Mouse (Mus musculus) layer of hippocampus, postnatal 14 days (tissue): ENCODE data around the gene Lamtor4. TPM values are rescaled to one million over a fixed set of nuclear protein-coding genes. Genes with fewer than 3 reads are reported as not detected.

Experiments used
- DNase-seq, 2 experiments: peaks; one replicate each; pipeline ENCODE4 v3.0.0; 2021 to 2022; ENCODE audit warnings: low spot score in 2 of 2, mixed read lengths in 1 of 2
- total RNA-seq, 2 experiments: library from RNA; stranded (reverse); gene quantifications; 2 replicates each; pipeline ENCODE4 v1.2.3; 2021

Gene Lamtor4
- total RNA-seq, 2 experiments from 2014 or later: 64.5 to 66.6 TPM

GRCm38 (mm10) chr5:138258993-138259392 is 3.7 kb downstream of the Lamtor4 start:
- no peak for DNase-seq

- no peak for DNase-seq
Measured at GRCm38 (mm10) chr5:138260051-138260450, 4.8 kb downstream of the Lamtor4 start.

GRCm38 (mm10) chr5:138260834-138261233 is 5.6 kb downstream of the Lamtor4 start:
- DNase-seq: no peak

DNA sequence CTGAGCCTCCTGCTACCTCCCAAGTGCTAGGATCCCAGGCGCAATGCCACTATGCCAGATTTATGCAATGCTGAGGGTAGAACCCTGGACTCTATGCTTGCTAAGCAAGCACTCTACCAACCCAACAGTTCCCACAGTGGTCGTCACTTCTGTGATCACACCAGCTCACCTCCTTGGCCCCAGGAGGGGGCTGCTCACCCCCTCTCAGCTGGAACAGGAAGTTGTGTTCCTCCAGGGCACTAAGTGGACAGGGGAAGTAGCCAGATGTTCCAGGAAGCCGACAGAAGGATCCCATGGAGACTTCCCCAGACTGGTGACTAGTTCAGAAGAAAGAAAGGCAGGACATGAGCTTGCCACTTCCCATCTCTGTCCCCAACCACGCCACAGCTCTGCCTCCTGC is 6.7 kb downstream of the Lamtor4 start:
- DNase-seq: no peak

DNA sequence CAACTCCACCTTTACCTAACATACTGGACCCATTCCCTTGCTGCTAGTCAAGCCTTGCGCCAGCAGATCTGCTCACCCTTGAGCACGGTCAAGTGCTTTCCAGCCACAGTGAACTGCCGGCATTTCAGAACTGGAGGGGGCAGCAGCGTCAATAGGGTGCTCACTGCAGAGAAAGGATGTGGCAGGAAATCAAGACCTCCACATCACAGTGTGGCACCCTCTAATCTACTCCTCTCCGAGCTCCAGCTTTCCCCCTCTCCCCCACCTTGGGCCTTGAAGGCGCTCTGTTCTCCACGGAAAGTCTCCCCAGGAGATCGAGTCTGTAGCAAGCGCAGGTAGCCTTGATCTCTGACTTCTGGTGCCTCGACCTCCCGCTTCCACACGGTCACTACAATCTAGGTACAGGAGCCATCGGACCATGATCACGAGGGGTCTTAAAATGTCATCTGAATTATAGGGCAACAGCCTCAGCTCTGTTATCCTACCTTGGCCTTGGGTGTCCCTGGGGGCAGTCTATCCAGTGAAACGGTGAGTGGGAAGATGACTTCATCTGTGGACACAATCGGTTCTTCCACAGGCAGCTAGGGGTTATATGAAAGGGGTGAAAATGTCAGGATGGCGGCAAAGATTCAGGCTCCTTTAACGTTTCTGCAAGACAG is 7.4 kb downstream of the Lamtor4 start:
- DNase-seq: no peak

- peak; percentile 88 to 91 for DNase-seq
Measured at GRCm38 (mm10) chr5:138263260-138264206, 8.3 kb downstream of the Lamtor4 start, which contains the start of gene BC037034. TSS of gene BC037034 (minus strand) at chr5:138264033.

GRCm38 (mm10) chr5:138264207-138264578 is 8.9 kb downstream of the Lamtor4 start:
- DNase-seq: no peak

DNA sequence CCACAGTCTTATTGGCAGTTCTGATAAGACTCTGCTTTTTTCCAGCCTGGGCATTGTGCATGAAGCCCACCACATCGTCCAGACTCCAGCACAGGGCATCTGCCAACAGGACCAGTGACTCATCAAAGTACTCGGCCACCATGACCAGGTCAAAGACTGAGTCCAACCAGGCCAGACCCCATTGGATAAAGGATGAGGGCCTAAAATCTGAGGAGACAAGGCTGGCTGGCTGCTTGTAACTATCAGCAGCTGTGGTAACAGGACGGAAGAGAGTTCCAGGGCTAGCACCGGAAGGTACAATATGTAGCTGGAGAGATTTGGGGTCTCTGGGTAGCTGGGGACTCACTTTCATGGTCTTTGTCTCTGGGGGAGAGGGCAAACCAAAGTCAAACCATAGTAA is 10.4 kb downstream of the Lamtor4 start:
- no peak for DNase-seq

DNA sequence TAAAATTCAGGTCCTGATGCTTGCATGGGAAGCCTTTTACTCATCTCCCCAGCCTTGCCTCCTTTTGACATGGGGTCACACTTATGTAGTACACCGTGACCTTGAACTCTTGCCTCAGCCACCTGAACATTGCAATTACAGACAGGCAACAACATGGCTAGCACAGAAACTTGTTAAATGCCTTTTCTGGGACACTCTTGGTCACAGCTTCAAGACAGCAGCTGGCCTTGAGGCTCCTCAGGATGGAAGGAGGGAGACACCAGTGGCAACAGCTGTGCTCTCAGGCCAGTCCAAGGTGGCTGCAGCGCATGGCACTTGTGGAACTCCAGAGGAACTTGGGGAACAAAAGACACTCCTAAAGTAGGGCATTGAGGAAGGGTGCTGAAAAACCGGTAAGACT is 11.8 kb downstream of the Lamtor4 start:
- no peak for DNase-seq

- no peak for DNase-seq
Measured at GRCm38 (mm10) chr5:138268980-138269379, 13.7 kb downstream of the Lamtor4 start.

- DNase-seq: no peak
Measured at GRCm38 (mm10) chr5:138271232-138271631, 15.9 kb downstream of the Lamtor4 start.

- no peak for DNase-seq
Measured at GRCm38 (mm10) chr5:138272409-138272923, 17.2 kb downstream of the Lamtor4 start, which contains the start of gene Gal3st4. TSS of gene Gal3st4 (minus strand) at chr5:138272840.

DNA sequence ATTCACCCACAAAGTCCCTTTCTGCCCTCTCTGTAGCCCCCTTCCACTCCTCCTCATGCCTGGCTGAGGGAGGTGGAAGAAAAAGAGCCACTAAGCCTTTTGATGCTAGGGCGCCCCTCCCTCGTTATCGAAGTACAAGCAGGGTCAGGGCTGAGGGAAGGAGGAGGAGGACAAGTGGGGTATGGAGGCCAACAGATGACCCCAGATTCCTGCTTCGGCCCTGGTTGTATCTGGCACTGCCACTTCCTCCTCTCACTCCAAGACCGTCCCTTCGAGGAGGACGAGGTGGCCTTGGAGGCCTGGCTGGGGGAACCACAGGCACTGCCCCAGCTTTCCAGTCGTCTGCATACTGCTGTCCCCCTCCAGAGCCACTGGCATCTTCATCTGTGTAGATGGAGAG is 18.9 kb downstream of the Lamtor4 start:
- DNase-seq: no peak

DNA sequence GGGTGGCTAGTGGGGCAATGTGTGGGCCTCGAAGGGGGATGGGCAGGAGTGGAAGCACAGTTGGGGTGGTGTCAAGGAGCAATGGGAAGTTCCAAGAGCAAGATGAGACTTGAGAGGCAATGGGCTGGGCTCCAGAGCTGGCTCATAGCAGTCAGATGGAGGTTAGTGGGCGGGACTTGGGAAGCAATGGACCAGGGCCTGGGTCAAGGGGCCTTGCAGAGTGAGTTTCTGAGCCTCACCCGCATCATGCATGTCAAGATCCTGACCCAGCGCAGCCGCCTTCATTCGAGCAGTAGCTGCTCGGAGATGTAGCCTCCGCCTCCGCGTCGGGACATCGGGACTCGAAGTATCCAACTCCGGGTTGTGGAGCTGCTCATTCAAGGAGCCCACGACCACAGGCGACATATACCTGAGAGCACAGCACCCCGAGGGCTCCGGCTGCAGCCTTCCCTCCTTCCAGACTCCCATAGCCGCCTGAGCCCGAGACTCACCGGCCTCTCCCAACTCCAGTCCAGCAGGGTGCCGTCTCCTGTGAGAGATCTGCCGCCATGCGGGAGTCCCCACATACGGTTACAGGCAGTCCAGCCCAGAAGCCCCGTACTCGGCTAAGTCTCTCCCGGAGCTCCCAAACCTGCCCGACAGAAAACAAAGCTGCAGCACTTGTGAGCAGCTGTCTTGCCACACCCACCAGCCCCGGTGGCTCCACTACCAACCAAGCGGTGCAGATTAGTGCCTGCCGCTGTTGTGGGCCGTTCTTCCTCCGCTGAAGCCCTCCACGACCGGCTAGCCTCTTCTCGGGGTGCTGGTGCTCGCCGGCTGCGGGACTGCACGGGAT is 20.2 kb downstream of the Lamtor4 start:
- no peak for DNase-seq

DNA sequence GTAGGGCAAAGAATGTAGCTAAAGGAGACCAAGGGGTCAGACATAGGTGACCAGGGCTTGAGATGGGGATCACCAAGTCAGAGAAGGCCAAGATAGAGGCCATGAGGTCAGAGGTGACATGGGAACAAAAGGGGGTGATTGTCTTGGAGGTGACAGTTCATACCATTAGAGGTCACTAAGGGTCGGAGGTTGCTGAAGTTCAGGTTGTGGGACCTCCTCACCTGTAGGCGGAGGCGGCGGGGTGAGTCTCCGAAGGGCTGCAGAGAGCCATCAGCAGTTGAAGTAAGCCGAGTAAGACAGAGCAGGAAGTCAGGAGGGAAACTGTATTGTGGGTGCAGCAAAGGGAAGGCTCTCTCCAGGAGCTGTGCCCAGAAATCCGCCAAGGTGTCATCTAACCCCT is 22.7 kb downstream of the Lamtor4 start:
- DNase-seq: no peak

DNA sequence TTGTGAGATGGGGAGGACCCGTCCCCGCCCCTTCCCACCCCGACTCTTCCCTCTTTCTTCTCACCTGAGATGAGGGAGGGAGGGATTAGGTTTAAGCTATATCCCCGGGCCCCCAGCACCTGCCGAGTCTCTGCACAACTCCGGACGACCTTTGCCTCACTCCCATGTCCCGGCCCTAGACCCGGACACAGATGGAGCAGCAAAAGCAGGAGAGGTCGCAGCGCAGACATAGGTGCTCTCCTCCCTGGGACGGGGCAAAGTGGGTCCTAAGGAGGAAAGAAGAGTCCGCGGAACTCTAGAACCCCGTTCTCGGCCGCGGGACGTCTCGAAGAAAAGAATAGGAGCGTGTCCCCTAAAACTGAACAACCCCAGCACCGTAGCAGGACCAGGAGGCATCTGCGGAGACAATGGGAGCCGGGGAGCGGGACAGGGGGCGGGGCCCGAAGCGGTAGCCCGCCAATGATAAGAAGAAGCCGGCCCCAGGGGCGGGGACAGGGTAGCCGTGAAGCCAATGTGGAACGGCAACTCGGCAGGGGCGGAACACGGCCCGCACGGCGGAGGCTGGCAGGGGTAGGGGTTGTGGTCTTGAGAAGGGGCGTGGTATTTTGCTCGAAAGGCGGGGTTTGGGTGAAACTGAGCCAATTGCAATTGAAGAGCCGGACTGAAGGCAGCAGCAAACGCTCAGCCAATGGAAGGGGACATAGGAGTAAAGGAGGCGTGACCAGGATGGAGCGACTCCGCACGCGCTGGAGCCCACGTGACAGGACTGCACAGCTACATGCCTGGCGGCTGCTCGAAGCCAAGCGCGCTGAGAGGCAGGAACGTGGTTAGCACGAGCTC is 24.5 kb downstream of the Lamtor4 start, which contains the start of the genes Gm43720, Gpc2 and Stag3:
TSS of gene Gm43720 (minus strand) at position 374 of the 840 bp plus-strand sequence.
TSS of gene Gpc2 (minus strand) at position 421 of the 840 bp plus-strand sequence.
TSS of gene Stag3 (plus strand) at position 656 of the 840 bp plus-strand sequence.
- peak; percentile 88 to 93 for DNase-seq

GRCm38 (mm10) chr5:138280425-138280768 is 25.1 kb downstream of the Lamtor4 start:
- no peak for DNase-seq

DNA sequence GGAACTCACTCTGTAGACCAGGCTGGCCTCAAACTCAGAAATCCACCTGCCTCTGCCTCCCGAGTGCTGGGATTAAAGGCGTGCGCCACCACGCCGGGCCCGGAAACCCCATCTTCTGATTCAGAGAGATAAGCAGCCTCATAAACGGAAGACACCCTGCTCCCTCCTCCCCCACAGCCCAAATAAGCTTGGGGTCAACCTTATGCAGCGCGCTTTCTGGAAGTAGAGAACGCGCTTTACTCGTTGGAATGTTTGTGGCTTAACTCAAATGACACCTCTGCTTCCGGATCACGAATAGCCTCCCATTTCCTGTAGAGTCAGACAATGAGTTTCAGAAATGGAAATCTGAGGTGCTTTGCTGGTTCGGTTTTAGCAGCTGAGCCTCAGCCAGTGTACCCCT is 25.5 kb downstream of the Lamtor4 start:
- no peak for DNase-seq

- no peak for DNase-seq
Measured at GRCm38 (mm10) chr5:138281798-138282197, 26.5 kb downstream of the Lamtor4 start.

GRCm38 (mm10) chr5:138283540-138283939 is 28.3 kb downstream of the Lamtor4 start:
- DNase-seq: no peak
